Mouse (Mus musculus): ENCODE results near the gene Slc25a18.

GRCm38 (mm10) chr6:120819294-120819693, 45.9 kb downstream of the Slc25a18 start:
- no peak for TF ChIP-seq CTCF (IDR thresholded peaks at IDR 0.05; ENCODE audit: borderline replicate concordance, insufficient read depth, low read length)
- TF ChIP-seq POLR2A (IDR thresholded peaks at IDR 0.05; ENCODE audit: low read depth, low read length): no peak
